Mouse (Mus musculus) liver, embryonic 14.5 days (tissue): Measurements from ENCODE around the gene Vamp1. TPM values are rescaled to one million over a fixed set of nuclear protein-coding genes. Genes with fewer than 3 reads are reported as not detected.

Experiments
- ATAC-seq: fragments of 200-750 bp; cut with Nextera tagmentation; 2 replicates; pipeline ENCODE4 v1.8.0; 2017; ENCODE audit warnings: moderate number of reproducible peaks, mild to moderate bottlenecking, moderate library complexity; ENCODE audit not compliant: insufficient read depth
- DNase-seq, 3 experiments: peaks; one replicate each; pipeline ENCODE4 v3.0.0-alpha.2; 2012 to 2013; ENCODE audit warnings: low read depth in 3 of 3, low spot score in 3 of 3
- H3K27ac ChIP-seq: fragments of 300-500 bp; sonication (generic); 2 replicates; pipeline ENCODE4 v1.5.1; 2014; ENCODE audit warnings: moderate library complexity, mild to moderate bottlenecking, control low read depth, inconsistent platforms
- H3K27me3 ChIP-seq: fragments of 300-500 bp; sonication (generic); 2 replicates; pipeline ENCODE4 v1.6.1; 2014; ENCODE audit warnings: mild to moderate bottlenecking, low read length, moderate library complexity; ENCODE audit not compliant: control insufficient read depth, insufficient read depth
- H3K36me3 ChIP-seq: fragments of 300-500 bp; sonication (generic); replicated peaks from 2 replicates; pipeline ENCODE4 v1.6.1; 2014; ENCODE audit warnings: low read depth; ENCODE audit not compliant: control insufficient read depth, insufficient read depth
- H3K4me1 ChIP-seq, 2 experiments: fragments of 200-500 bp in 1 of 2; fragments of 300-500 bp in 1 of 2; sonication (generic) in 1 of 2; replicated peaks; 2 replicates each; pipeline ENCODE4 v1.6.1; 2012 to 2014; ENCODE audit warnings: antibody characterized with exemption in 1 of 2, inconsistent platforms in 1 of 2, low read length in 1 of 2; ENCODE audit not compliant: control insufficient read depth in 2 of 2, insufficient read depth in 2 of 2
- H3K4me2 ChIP-seq: fragments of 300-500 bp; sonication (generic); 2 replicates; pipeline ENCODE4 v1.6.1; 2014; ENCODE audit warnings: low read depth, mild to moderate bottlenecking, control low read depth, moderate library complexity
- H3K4me3 ChIP-seq, 2 experiments: fragments of 200-500 bp in 1 of 2; fragments of 300-500 bp in 1 of 2; sonication (generic) in 1 of 2; 2 replicates each; pipeline ENCODE4 v1.5.1; 2012 to 2014; ENCODE audit warnings: low read depth in 2 of 2, low read length in 2 of 2, mild to moderate bottlenecking in 2 of 2, control low read depth in 1 of 2, inconsistent platforms in 1 of 2, moderate library complexity in 1 of 2; ENCODE audit not compliant: insufficient read depth in 1 of 2
- H3K9ac ChIP-seq: fragments of 300-500 bp; sonication (generic); replicated peaks from 2 replicates; pipeline ENCODE4 v1.6.1; 2014; ENCODE audit warnings: mild to moderate bottlenecking, control low read depth, moderate library complexity
- H3K9me3 ChIP-seq: fragments of 300-500 bp; sonication (generic); 2 replicates; pipeline ENCODE4 v1.6.1; 2016; ENCODE audit warnings: low read length, mixed read lengths; ENCODE audit not compliant: control insufficient read depth
- CTCF ChIP-seq: IDR thresholded peaks from 2 replicates; pipeline ENCODE4 v1.5.1; 2016; ENCODE audit warnings: antibody characterized with exemption, low read depth, control low read depth
- EP300 ChIP-seq: IDR thresholded peaks from 2 replicates; pipeline ENCODE4 v1.6.1; 2016; ENCODE audit warnings: antibody characterized with exemption, low read depth
- WGBS: fragments of 180-500 bp; shearing (Covaris S2); extraction: QIAGEN DNeasy Blood & Tissue Kit; methylation state at CpG from one replicate; pipeline ENCODE4 v1.1.7; 2014; ENCODE audit not compliant: insufficient replicate concordance; 5-methylcytosine and 5-hydroxymethylcytosine counted together
- polyA plus RNA-seq, 2 experiments: library from polyadenylated mRNA; depleted of rRNA in 1 of 2; stranded (reverse) in 1 of 2; unstranded in 1 of 2; fragments of >200 nt; fragmentation: Nextera tagmentation in 1 of 2; extraction: Ambion mirVana in 1 of 2; gene quantifications; 2 replicates each; pipeline versions ENCODE4 v1.2.1 to v1.2.3; 2012 to 2014

Vamp1 gene
- polyA plus RNA-seq, 2 experiments: 0.94 to 3.5 TPM

GRCm38 (mm10) chr6:125238396-125238795 is 23.0 kb downstream of the Vamp1 start:
- DNase-seq (no peak), ATAC-seq (no peak)
- TF ChIP-seq EP300 (no peak), CTCF (no peak)
- Histone ChIP-seq H3K4me3 (no peak overlapping the region), H3K9me3 (no peaks in the 10 kb centered on the region), H3K27ac (no peak overlapping the region), H3K27me3 (no peaks in the 10 kb centered on the region), H3K4me1 (peaks cover 0 to 4% of the 10 kb centered on the region in 2 experiments; a peak in 1 of 4 replicates), H3K4me2 (no peak overlapping the region), H3K9ac (no peak overlapping the region), H3K36me3 (no peaks in the 10 kb centered on the region)
- 20% methylated on average over 6 of the region's 6 CpGs for whole genome bisulfite sequencing

- Histone ChIP-seq H3K4me1 (peaks cover 0 to 4% of the 10 kb centered on the region in 2 experiments; a peak in 1 of 4 replicates), H3K27me3 (no peaks in the 10 kb centered on the region), H3K9me3 (no peaks in the 10 kb centered on the region), H3K4me2 (no peak overlapping the region), H3K4me3 (no peak overlapping the region), H3K36me3 (no peaks in the 10 kb centered on the region), H3K27ac (no peak overlapping the region), H3K9ac (no peak overlapping the region)
- ATAC-seq (no peak), DNase-seq (no peak)
- TF ChIP-seq EP300 (no peak), CTCF (no peak)
- WGBS: 66% methylated on average over 5 of the region's 5 CpGs
Observed at GRCm38 (mm10) chr6:125239547-125239946, 24.2 kb downstream of the Vamp1 start.

- TF ChIP-seq CTCF (no peak), EP300 (no peak)
- Histone ChIP-seq H3K27ac (no peak overlapping the region), H3K4me3 (no peak overlapping the region), H3K4me1 (peaks cover 0 to 4% of the 10 kb centered on the region in 2 experiments; a peak in 1 of 4 replicates), H3K36me3 (no peaks in the 10 kb centered on the region), H3K9me3 (no peaks in the 10 kb centered on the region), H3K27me3 (no peaks in the 10 kb centered on the region), H3K9ac (no peak overlapping the region), H3K4me2 (no peak overlapping the region)
- ATAC-seq (no peak), DNase-seq (no peak)
- 69% methylated on average over 5 of the region's 5 CpGs for WGBS
Observed at GRCm38 (mm10) chr6:125240617-125241016, 25.3 kb downstream of the Vamp1 start.

GRCm38 (mm10) chr6:125241566-125241965 is 26.2 kb downstream of the Vamp1 start:
- Histone ChIP-seq H3K36me3 (no peaks in the 10 kb centered on the region), H3K9ac (no peak overlapping the region), H3K27me3 (no peaks in the 10 kb centered on the region), H3K4me2 (no peak overlapping the region), H3K27ac (no peak overlapping the region), H3K4me1 (peaks cover 0 to 4% of the 10 kb centered on the region in 2 experiments; a peak in 1 of 4 replicates), H3K9me3 (no peaks in the 10 kb centered on the region), H3K4me3 (no peak overlapping the region)
- TF ChIP-seq EP300 (no peak), CTCF (no peak)
- DNase-seq: no peak
- 34% methylated on average over 8 of the region's 8 CpGs for WGBS
- no peak for ATAC-seq

GRCm38 (mm10) chr6:125244551-125244950 is 29.2 kb downstream of the Vamp1 start:
- H3K4me3 ChIP-seq: no peak overlapping the region
- 19% methylated on average over 1 of the region's 1 CpGs for WGBS
- TF ChIP-seq EP300 (no peak), CTCF (no peak)
- no peaks in the 10 kb centered on the region for H3K9me3 ChIP-seq
- H3K27me3 ChIP-seq: no peaks in the 10 kb centered on the region
- no peak overlapping the region for H3K27ac ChIP-seq
- H3K4me2 ChIP-seq: no peak overlapping the region
- no peak for DNase-seq
- no peak overlapping the region for H3K9ac ChIP-seq
- H3K4me1 ChIP-seq: no peaks in the 10 kb centered on the region
- ATAC-seq: no peak
- no peaks in the 10 kb centered on the region for H3K36me3 ChIP-seq
